Mouse (Mus musculus) C2C12 (cell line): ENCODE measurements around the gene Rbm34.
"Not testable (repeated sequence)": the region's sequence is repeated elsewhere in the genome, so short reads cannot be mapped to it uniquely, and the experiment has no call there.

Source experiments
- CEBPB ChIP-seq: IDR thresholded peaks from one replicate; pipeline ENCODE4 v1.6.1; 2011; ENCODE audit warnings: low read depth, mild to moderate bottlenecking, control low read depth, moderate library complexity
- CTCF ChIP-seq: IDR thresholded peaks from one replicate; pipeline ENCODE4 v1.5.1; 2011; ENCODE audit not compliant: control insufficient read depth, insufficient read depth, insufficient read length
- FOSL1 ChIP-seq: IDR thresholded peaks from one replicate; pipeline ENCODE4 v1.8.0; 2011; ENCODE audit warnings: mild to moderate bottlenecking, low read length; ENCODE audit not compliant: poor library complexity, insufficient read depth, severe bottlenecking
- MAX ChIP-seq: IDR thresholded peaks from one replicate; pipeline ENCODE4 v1.6.1; 2011; ENCODE audit warnings: mild to moderate bottlenecking, control low read depth
- MYOD1 ChIP-seq: IDR thresholded peaks from one replicate; pipeline ENCODE4 v1.6.1; 2011; ENCODE audit warnings: low read depth; ENCODE audit not compliant: control insufficient read depth, insufficient read length
- MYOG ChIP-seq: IDR thresholded peaks from one replicate; pipeline ENCODE4 v1.6.1; 2011; ENCODE audit not compliant: control insufficient read depth, insufficient read length; ENCODE audit errors: extremely low read depth
- USF1 ChIP-seq: IDR thresholded peaks from one replicate; pipeline ENCODE4 v1.6.1; 2011; ENCODE audit warnings: low read depth, mild to moderate bottlenecking, control low read depth, moderate library complexity

DNA sequence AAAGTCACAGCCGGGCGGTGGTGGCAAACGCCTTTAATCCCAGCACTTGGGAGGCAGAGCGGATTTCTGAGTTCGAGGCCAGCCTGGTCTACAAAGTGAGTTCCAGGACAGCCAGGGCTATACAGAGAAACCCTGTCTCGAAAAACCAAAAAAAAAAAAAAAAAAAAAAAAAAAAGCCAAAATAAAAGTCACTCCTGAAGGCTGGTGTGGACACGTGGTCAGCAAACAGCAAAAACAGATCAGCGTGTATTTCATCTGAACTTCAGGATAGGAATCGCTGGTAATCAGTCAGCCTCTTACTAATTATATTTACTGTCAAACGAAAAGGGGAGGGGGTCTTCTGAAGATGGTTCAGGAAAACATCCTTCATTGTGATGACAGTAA lies 56.8 kb downstream of the Rbm34 start:
- not testable (repeated sequence) for TF ChIP-seq CTCF, USF1, MYOD1, CEBPB, MAX, MYOG, FOSL1
